Mouse (Mus musculus) right cerebral cortex, postnatal 10 days (tissue): Measurements from ENCODE around the gene Lrrtm4.
A peak's percentile ranks its signal among the peaks of the same experiment; 100 is the strongest.

ENCODE experiments used
- DNase-seq, 2 experiments: peaks; one replicate each; pipeline ENCODE4 v3.0.0; 2021; ENCODE audit warnings: low spot score in 2 of 2

Gene Lrrtm4

GRCm38 (mm10) chr6:80328391-80328790 lies 309.7 kb downstream of the Lrrtm4 start:
- DNase-seq = no peak

GRCm38 (mm10) chr6:80331751-80332150 lies 313.1 kb downstream of the Lrrtm4 start:
- DNase-seq = no peak

DNA sequence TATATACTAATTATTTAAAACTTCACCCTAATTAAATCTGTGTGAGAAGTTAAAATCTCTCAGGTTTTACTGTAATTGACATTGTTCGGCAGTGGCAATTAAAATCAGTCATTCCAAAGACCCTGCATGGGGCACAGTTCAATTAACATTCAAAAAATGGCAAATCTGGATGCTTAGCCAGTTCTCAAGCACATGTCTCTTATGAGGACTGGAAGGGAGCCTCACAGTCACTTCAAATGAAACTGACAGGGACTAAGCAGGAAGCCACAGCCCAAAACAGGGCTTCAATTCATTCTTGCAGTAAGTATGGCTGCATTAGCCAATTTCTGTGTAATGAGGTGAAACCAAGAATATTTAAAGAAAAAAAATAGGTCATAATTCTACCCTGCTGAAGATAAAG lies 333.6 kb downstream of the Lrrtm4 start:
- no peak for DNase-seq

- no peak for DNase-seq
These were observed 338.4 kb downstream of the Lrrtm4 start for GRCm38 (mm10) chr6:80357092-80357491.

GRCm38 (mm10) chr6:80363593-80363992 lies 344.9 kb downstream of the Lrrtm4 start:
- DNase-seq = no peak

DNA sequence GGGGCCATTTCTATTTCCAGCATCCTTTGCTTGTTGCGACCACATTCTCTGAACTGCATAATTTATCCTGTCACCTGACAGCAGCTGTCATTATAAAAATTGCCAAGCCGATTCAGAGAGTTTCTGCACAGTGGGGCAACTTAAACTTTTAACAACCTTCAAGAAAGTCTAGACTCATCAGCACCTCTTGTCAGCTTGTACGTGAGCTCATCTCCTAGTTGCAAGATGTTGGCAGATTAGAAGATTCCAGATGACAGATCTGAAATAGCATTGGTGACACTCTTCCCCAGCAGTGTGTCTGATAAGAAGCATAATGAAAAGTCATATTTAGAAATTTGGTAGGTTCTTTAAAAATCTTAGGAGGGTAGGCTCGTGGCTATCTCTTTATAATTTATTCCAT lies 347.9 kb downstream of the Lrrtm4 start:
- DNase-seq = no peak

DNA sequence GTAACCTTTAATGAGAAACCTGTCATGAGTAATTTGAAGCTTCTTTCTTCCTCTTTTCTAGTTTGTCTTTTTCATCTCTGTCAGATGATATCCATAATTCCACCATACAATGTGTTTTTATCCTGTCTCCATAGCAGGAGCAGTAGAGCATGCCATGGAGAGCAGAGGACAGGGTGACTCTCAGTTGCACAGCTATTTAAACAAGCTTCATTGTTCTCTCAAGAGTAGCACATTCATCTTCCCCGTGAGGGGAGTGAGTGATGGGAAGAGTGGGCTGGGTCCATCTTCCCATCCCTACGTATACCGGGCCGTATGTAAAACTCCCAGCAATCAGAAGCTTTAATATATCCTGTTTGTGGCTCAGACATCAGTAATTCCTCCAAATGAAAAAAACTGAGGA lies 370.9 kb downstream of the Lrrtm4 start:
- DNase-seq = no peak

DNA sequence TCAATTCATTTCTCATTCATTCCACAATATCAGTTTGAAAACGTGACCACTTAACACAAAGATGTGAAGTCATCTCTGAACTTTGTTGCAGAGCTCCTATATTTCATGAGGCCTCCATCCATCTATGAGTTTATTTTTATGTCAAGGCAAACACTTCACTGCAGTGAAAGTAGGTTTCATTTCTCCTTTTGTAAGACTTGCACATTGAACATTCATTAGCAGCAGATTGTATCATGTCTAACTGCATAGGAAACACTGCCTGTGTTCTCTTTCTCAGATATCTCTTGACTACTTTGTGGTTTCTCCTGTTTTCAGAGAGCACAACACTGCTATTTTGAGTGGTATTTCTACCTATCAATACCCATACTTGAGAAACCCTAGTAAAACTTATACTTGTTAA lies 388.1 kb downstream of the Lrrtm4 start:
- no peak for DNase-seq

GRCm38 (mm10) chr6:80440135-80440534 lies 421.5 kb downstream of the Lrrtm4 start:
- DNase-seq = no peak

DNA sequence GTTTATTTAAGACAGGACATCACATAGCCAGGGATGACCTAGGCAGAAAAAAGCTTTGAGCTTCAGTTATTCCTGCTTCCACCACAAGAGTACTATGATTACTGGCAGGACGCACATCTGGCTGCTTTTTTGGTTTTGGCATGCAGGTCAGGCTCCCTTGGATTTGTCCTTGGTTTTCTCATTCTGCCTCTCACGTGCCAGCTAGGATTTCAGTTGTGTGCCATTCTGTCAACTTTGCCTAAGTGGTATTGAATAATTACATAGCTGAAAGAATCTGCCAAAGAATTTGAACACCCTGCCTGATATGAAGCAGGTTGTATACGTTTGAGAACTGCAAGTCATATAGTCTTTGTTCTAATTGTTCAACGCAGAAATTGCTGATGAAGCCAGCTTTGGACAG lies 451.9 kb downstream of the Lrrtm4 start:
- DNase-seq = no peak

- no peak for DNase-seq
These were observed 457.5 kb downstream of the Lrrtm4 start for GRCm38 (mm10) chr6:80476153-80476552.

DNA sequence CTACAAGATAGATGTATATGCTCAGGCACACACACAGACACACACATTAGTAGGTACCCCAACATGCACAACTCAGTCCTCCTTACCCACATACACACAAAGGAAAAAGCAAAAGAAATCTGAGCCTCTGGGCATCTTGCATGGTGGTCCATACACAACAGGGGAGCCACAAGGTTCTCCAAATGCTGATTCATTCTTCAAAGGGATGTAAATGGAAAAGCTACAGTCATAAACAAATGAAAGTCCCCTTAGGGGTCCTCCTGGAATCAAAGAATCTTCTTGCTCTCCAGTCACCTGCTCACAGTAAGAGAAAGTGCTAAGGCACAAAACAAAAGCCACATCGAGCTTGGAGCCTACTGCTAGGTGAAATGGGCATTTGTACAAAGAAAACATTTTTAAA lies 526.3 kb downstream of the Lrrtm4 start:
- no peak for DNase-seq

- no peak for DNase-seq
These were observed 531.2 kb downstream of the Lrrtm4 start for GRCm38 (mm10) chr6:80549907-80550306.

DNA sequence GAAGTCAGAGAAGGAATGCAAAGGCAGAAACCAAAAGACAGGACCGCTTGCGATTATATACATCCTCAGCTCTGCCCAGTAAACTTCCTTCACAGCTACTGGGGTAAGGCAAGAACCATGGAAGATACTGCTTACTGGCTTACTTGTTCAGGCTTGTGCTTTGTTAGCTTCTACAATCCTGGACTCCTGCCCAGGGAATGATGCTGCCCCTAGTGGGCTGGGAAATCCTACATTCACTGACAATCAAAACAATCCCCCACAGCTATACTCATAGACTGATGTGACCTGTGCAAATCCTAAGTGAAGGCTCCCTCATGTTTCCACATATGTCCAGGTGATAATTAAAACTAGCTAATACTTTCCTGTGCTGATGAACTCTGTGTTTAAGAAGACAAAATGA lies 534.7 kb downstream of the Lrrtm4 start:
- no peak for DNase-seq

GRCm38 (mm10) chr6:80554991-80555390 lies 536.3 kb downstream of the Lrrtm4 start:
- no peak for DNase-seq

- no peak for DNase-seq
These were observed 558.5 kb downstream of the Lrrtm4 start for GRCm38 (mm10) chr6:80577227-80577626.

DNA sequence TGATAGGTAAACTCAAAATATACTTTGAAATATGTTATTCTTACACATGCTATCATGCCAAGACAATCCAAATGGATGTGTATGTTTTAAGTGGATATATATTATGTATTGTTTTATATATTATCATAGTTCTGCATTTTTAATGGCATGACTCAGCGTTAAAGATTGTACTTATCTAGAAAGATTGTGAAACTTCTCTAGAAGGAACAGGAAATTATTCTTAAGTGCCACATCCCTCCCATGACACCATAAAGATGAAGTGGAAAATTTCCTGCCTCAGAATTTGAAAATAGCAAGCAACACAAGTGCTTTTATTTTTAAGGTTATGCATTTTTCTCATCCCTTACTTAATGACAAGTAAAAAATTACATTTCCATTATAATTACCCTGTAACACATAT lies 563.5 kb downstream of the Lrrtm4 start:
- DNase-seq = no peak

- DNase-seq = no peak
These were observed 571.1 kb downstream of the Lrrtm4 start for GRCm38 (mm10) chr6:80589776-80590175.

DNA sequence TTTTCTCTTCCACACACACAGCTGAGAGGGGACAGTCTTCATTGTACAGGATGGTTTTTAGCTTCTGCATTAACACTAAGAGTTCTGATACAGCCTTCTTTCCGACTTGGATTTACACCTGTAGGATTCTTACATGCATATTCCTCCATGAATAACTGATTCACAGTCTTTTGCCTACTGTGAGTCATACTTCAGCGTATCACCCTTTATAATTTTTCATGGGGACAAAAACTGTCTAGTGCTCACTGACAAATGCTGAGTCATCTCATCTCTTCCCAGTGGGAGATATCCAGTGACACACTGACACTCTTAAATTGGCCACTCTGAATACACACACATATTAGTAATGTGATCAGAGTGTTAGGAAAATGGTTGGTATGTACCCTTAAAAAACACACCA lies 600.8 kb downstream of the Lrrtm4 start:
- DNase-seq = no peak

DNA sequence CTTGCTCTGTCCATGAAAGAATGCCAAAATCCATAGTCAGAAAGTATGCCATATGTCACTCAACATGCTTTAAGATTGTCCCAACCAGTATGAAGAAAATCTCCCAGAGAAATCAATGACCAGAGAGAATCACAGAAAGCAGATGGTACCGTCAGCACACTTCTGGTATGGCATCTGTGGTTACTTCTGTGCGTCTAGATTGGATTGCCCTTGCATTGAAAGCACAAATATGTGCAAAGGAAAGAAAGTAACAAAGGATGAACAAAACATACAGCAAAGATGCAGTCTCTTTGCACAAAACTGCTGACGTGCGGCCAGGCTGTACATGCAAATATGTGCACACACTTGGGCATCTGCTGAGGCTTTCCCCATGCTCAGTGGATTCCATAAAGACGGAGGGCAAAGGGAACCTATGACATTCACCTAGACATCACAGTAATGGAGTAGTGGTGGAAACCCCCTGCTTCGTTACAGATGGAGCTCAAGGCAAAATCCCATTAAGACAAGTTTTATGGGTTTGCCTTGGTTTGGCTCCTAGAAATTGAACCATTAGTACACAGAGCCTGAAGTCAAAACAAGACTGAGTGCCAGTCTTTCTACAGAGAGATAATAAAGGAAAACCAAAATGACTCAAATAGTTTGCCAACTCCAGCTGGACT lies 604.1 kb downstream of the Lrrtm4 start:
- DNase-seq = peak; percentile 27 to 62

- no peak for DNase-seq
These were observed 606.8 kb downstream of the Lrrtm4 start for GRCm38 (mm10) chr6:80625509-80625908.

DNA sequence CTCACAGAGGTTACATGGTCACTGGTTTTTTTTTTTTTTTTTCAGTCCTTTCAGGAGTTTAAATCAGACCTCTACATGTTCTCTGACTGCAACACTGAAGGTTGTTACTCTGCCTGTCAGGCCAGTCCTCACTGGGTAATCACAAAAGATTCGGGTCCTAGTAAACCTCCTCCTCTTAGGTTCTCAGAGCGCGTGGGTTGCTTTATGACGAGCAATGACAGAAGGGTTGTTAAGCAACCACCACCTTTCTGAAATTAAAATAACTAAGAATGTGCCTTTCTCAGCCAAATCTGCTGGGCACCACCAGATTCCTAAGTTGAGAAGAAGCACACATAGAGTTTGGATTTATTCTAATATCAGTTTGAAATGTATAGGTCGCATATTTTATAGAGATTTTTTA lies 644.1 kb downstream of the Lrrtm4 start:
- no peak for DNase-seq

- no peak for DNase-seq
These were observed 645.4 kb downstream of the Lrrtm4 start for GRCm38 (mm10) chr6:80664039-80664438.

DNA sequence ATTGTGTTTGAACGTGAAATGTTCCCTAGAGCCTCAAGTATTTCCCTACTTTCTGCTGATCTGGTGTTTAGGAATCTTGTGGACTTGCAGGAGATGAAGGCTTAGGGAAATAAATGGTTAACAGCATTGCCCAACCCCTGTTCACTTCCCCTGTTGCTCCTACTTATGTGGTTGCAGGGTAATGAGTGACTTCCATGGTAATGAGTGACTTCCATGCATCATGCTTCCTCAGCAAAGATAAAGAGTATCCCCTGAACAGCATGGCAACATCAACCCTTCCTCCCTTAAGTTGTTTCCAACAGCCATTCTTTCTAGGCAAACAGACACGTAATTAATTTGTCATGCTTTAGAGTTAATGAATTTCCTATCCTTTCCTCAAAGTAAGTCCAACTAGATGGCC lies 685.5 kb downstream of the Lrrtm4 start:
- no peak for DNase-seq
